Mouse (Mus musculus) forebrain, postnatal 0 days (tissue): ENCODE measurements around the gene Golph3l. TPM values are rescaled to one million over a fixed set of nuclear protein-coding genes. Genes with fewer than 3 reads are reported as not detected.
"Not testable (repeated sequence)": the region's sequence is repeated elsewhere in the genome, so short reads cannot be mapped to it uniquely, and the experiment has no call there.

ENCODE experiments used
- ATAC-seq: fragments of 200-750 bp; cut with Nextera tagmentation; 2 replicates; pipeline ENCODE4 v1.8.0; 2017; ENCODE audit warnings: mild to moderate bottlenecking, moderate library complexity
- DNase-seq: peaks from one replicate; pipeline ENCODE4 v3.0.0-alpha.2; 2015
- H3K27ac ChIP-seq: fragments of 300-500 bp; sonication (generic); 2 replicates; pipeline ENCODE4 v1.5.1; 2014; ENCODE audit warnings: low read depth, mild to moderate bottlenecking, antibody characterized with exemption, low read length, moderate library complexity, mixed read lengths
- H3K27me3 ChIP-seq: fragments of 300-500 bp; sonication (generic); 2 replicates; pipeline ENCODE4 v1.6.1; 2014; ENCODE audit warnings: mild to moderate bottlenecking, low read length, mixed read lengths; ENCODE audit not compliant: insufficient read depth
- H3K36me3 ChIP-seq: fragments of 300-500 bp; sonication (generic); 2 replicates; pipeline ENCODE4 v1.6.1; 2014; ENCODE audit warnings: mild to moderate bottlenecking, moderate library complexity; ENCODE audit not compliant: insufficient read depth
- H3K4me1 ChIP-seq: fragments of 300-500 bp; sonication (generic); 2 replicates; pipeline ENCODE4 v1.6.1; 2014; ENCODE audit warnings: antibody characterized with exemption; ENCODE audit not compliant: insufficient read depth
- H3K4me2 ChIP-seq: fragments of 300-500 bp; sonication (generic); 2 replicates; pipeline ENCODE4 v1.6.1; 2014; ENCODE audit warnings: low read depth, mild to moderate bottlenecking, moderate library complexity
- H3K4me3 ChIP-seq: fragments of 300-500 bp; sonication (generic); 2 replicates; pipeline ENCODE4 v1.5.1; 2014; ENCODE audit warnings: low read depth, low read length, mixed read lengths
- H3K9ac ChIP-seq: fragments of 300-500 bp; sonication (generic); 2 replicates; pipeline ENCODE4 v1.6.1; 2014; ENCODE audit warnings: mild to moderate bottlenecking
- H3K9me3 ChIP-seq: fragments of 300-500 bp; sonication (generic); 2 replicates; pipeline ENCODE4 v1.6.1; 2016; ENCODE audit warnings: low read length
- CTCF ChIP-seq: sonication (generic); IDR thresholded peaks from 2 replicates; pipeline ENCODE4 v1.5.1; 2016; ENCODE audit warnings: antibody characterized with exemption, control low read depth, low read depth
- WGBS: fragments of 180-500 bp; shearing (Covaris S2); extraction: QIAGEN DNeasy Blood & Tissue Kit; methylation state at CpG from one replicate; pipeline ENCODE4 v1.1.7; 2014; 5-methylcytosine and 5-hydroxymethylcytosine counted together
- polyA plus RNA-seq: library from polyadenylated mRNA; unstranded; fragments of >200 nt; fragmentation: Nextera tagmentation; extraction: Ambion mirVana; gene quantifications from 2 replicates; pipeline ENCODE4 v1.2.1, GENCODE M21; 2015
- total RNA-seq: library from RNA; depleted of rRNA; stranded (reverse); fragments of >200 nt; gene quantifications from 2 replicates; pipeline ENCODE4 v1.2.3, GENCODE M21; 2014

Gene Golph3l
- total and polyA plus RNA-seq, 2 experiments from 2014 or later = 19.2 to 28.5 TPM

GRCm38 (mm10) chr3:95601287-95601686 is 12.6 kb downstream of the Golph3l start:
- DNase-seq (no peak), ATAC-seq (no peak)
- no peak for TF ChIP-seq CTCF
- no peaks in the 10 kb centered on the region for H3K9me3 ChIP-seq
- no peak overlapping the region for H3K27ac ChIP-seq
- 79% methylated on average over 3 of the region's 3 CpGs for WGBS
- H3K9ac ChIP-seq = no peak overlapping the region
- H3K4me1 ChIP-seq = no peaks in the 10 kb centered on the region
- no peaks in the 10 kb centered on the region; the same call in 1 of the 2 replicates for H3K36me3 ChIP-seq
- H3K4me2 ChIP-seq = no peak overlapping the region
- H3K4me3 ChIP-seq = no peak overlapping the region
- H3K27me3 ChIP-seq = no peaks in the 10 kb centered on the region

GRCm38 (mm10) chr3:95606096-95606495 is 17.4 kb downstream of the Golph3l start:
- WGBS = 87% methylated on average over 3 of the region's 3 CpGs
- Histone ChIP-seq H3K27me3 (no peaks in the 10 kb centered on the region), H3K4me1 (no peaks in the 10 kb centered on the region), H3K27ac (no peak overlapping the region), H3K4me3 (no peak overlapping the region), H3K9me3 (no peaks in the 10 kb centered on the region), H3K4me2 (no peak overlapping the region), H3K36me3 (peaks cover 30% of the 10 kb centered on the region), H3K9ac (no peak overlapping the region)
- TF ChIP-seq CTCF = no peak
- DNase-seq = no peak
- no peak for ATAC-seq

- H3K36me3 ChIP-seq = peaks cover 33% of the 10 kb centered on the region
- TF ChIP-seq CTCF = no peak
- 73% methylated on average over 3 of the region's 3 CpGs for WGBS
- H3K4me3 ChIP-seq = no peak overlapping the region
- H3K27me3 ChIP-seq = no peaks in the 10 kb centered on the region
- ATAC-seq (no peak), DNase-seq (no peak)
- H3K4me2 ChIP-seq = no peak overlapping the region
- no peaks in the 10 kb centered on the region for H3K9me3 ChIP-seq
- H3K4me1 ChIP-seq = no peaks in the 10 kb centered on the region
- no peak overlapping the region for H3K27ac ChIP-seq
- H3K9ac ChIP-seq = no peak overlapping the region
Observed at GRCm38 (mm10) chr3:95609195-95609594, 20.5 kb downstream of the Golph3l start.

GRCm38 (mm10) chr3:95613996-95614395 is 25.3 kb downstream of the Golph3l start:
- no peaks in the 10 kb centered on the region for H3K9me3 ChIP-seq
- peaks cover 48% of the 10 kb centered on the region for H3K36me3 ChIP-seq
- WGBS = 97% methylated on average over 1 of the region's 1 CpGs
- H3K4me2 ChIP-seq = no peak overlapping the region
- ATAC-seq = no peak
- no peak overlapping the region for H3K27ac ChIP-seq
- no peak overlapping the region for H3K4me3 ChIP-seq
- DNase-seq = no peak
- H3K9ac ChIP-seq = no peak overlapping the region
- H3K4me1 ChIP-seq = no peaks in the 10 kb centered on the region
- TF ChIP-seq CTCF = no peak
- no peaks in the 10 kb centered on the region for H3K27me3 ChIP-seq

GRCm38 (mm10) chr3:95618511-95618910 is 29.8 kb downstream of the Golph3l start:
- 83% methylated on average over 1 of the region's 1 CpGs for WGBS
- Histone ChIP-seq H3K4me2 (no peak overlapping the region), H3K9me3 (no peaks in the 10 kb centered on the region), H3K36me3 (peaks cover 35% of the 10 kb centered on the region), H3K9ac (no peak overlapping the region), H3K4me3 (no peak overlapping the region), H3K27me3 (no peaks in the 10 kb centered on the region), H3K27ac (no peak overlapping the region), H3K4me1 (no peaks in the 10 kb centered on the region)
- ATAC-seq (no peak), DNase-seq (no peak)
- TF ChIP-seq CTCF = no peak

GRCm38 (mm10) chr3:95621241-95621640 is 32.5 kb downstream of the Golph3l start:
- TF ChIP-seq CTCF = no peak
- whole genome bisulfite sequencing = 83% methylated on average over 1 of the region's 1 CpGs
- Histone ChIP-seq H3K4me2 (no peak overlapping the region), H3K4me3 (no peak overlapping the region), H3K36me3 (peaks cover 26% of the 10 kb centered on the region), H3K27ac (no peak overlapping the region), H3K9ac (no peak overlapping the region), H3K4me1 (peaks cover 8% of the 10 kb centered on the region), H3K27me3 (no peaks in the 10 kb centered on the region), H3K9me3 (no peaks in the 10 kb centered on the region)
- no peak for ATAC-seq
- no peak for DNase-seq

GRCm38 (mm10) chr3:95622421-95622820 is 33.7 kb downstream of the Golph3l start:
- H3K4me3 ChIP-seq, H3K27me3 ChIP-seq, H3K9ac ChIP-seq, DNase-seq, ATAC-seq, H3K27ac ChIP-seq, H3K9me3 ChIP-seq, H3K4me2 ChIP-seq: not testable (repeated sequence)
- Histone ChIP-seq H3K4me1 (peaks cover 12% of the 10 kb centered on the region), H3K36me3 (peaks cover 22% of the 10 kb centered on the region)
- WGBS = 94% methylated on average over 20 of the region's 20 CpGs

GRCm38 (mm10) chr3:95623551-95623950 is 34.8 kb downstream of the Golph3l start:
- Histone ChIP-seq H3K27ac (no peak overlapping the region), H3K9me3 (no peaks in the 10 kb centered on the region), H3K27me3 (no peaks in the 10 kb centered on the region), H3K4me1 (peaks cover 12% of the 10 kb centered on the region), H3K4me2 (no peak overlapping the region), H3K4me3 (no peak overlapping the region), H3K36me3 (peaks cover 21% of the 10 kb centered on the region), H3K9ac (no peak overlapping the region)
- 56% methylated on average over 2 of the region's 2 CpGs for WGBS
- ATAC-seq (no peak), DNase-seq (no peak)
- TF ChIP-seq CTCF = no peak

GRCm38 (mm10) chr3:95623991-95624515 is 35.3 kb downstream of the Golph3l start:
- not testable (repeated sequence) for ATAC-seq, H3K27me3 ChIP-seq, H3K9me3 ChIP-seq, DNase-seq
- Histone ChIP-seq H3K9ac (peak overlapping the region; percentile 56), H3K4me1 (peaks cover 12% of the 10 kb centered on the region), H3K4me3 (peak overlapping the region; percentile 65), H3K36me3 (peaks cover 23% of the 10 kb centered on the region), H3K4me2 (peak overlapping the region; percentile 51), H3K27ac (peak overlapping the region; percentile 83)
- WGBS = 62% methylated on average over 5 of the region's 5 CpGs
